Mouse (Mus musculus) forebrain, embryonic 12.5 days (tissue): ENCODE data around the gene Vwa5a. TPM values are rescaled to one million over a fixed set of nuclear protein-coding genes. Genes with fewer than 3 reads are reported as not detected.

Experiments used
- ATAC-seq: fragments of 200-750 bp; cut with Nextera tagmentation; 2 replicates; pipeline ENCODE4 v1.8.0; 2017; ENCODE audit warnings: moderate TSS enrichment; ENCODE audit not compliant: low FRiP score
- H3K27ac ChIP-seq: fragments of 300-500 bp; sonication (generic); 2 replicates; pipeline ENCODE4 v1.5.1; 2016; ENCODE audit warnings: mild to moderate bottlenecking
- H3K27me3 ChIP-seq: fragments of 300-500 bp; sonication (generic); 2 replicates; pipeline ENCODE4 v1.6.1; 2016; ENCODE audit warnings: mild to moderate bottlenecking
- H3K36me3 ChIP-seq: fragments of 300-500 bp; sonication (generic); replicated peaks from 2 replicates; pipeline ENCODE4 v1.6.1; 2016; ENCODE audit warnings: mild to moderate bottlenecking
- H3K4me1 ChIP-seq: fragments of 300-500 bp; sonication (generic); 2 replicates; pipeline ENCODE4 v1.6.1; 2016
- H3K4me2 ChIP-seq: fragments of 300-500 bp; sonication (generic); 2 replicates; pipeline ENCODE4 v1.6.1; 2016; ENCODE audit warnings: mild to moderate bottlenecking, moderate library complexity
- H3K4me3 ChIP-seq: fragments of 300-500 bp; sonication (generic); replicated peaks from 2 replicates; pipeline ENCODE4 v1.5.1; 2016; ENCODE audit warnings: mild to moderate bottlenecking
- H3K9ac ChIP-seq: fragments of 300-500 bp; sonication (generic); 2 replicates; pipeline ENCODE4 v1.6.1; 2016; ENCODE audit warnings: mild to moderate bottlenecking
- H3K9me3 ChIP-seq: fragments of 300-500 bp; sonication (generic); 2 replicates; pipeline ENCODE4 v1.6.1; 2016
- WGBS: fragments of 180-500 bp; shearing (Covaris S2); methylation state at CpG from one replicate; pipeline ENCODE4 v1.1.7; 2016; 5-methylcytosine and 5-hydroxymethylcytosine counted together
- polyA plus RNA-seq: library from polyadenylated mRNA; unstranded; fragments of >200 nt; fragmentation: Nextera tagmentation; extraction: Ambion mirVana; gene quantifications from 2 replicates; pipeline ENCODE4 v1.2.1, GENCODE M21; 2016

Gene Vwa5a
- polyA plus RNA-seq = 6.5 and 8.7 TPM in 2 replicates

DNA sequence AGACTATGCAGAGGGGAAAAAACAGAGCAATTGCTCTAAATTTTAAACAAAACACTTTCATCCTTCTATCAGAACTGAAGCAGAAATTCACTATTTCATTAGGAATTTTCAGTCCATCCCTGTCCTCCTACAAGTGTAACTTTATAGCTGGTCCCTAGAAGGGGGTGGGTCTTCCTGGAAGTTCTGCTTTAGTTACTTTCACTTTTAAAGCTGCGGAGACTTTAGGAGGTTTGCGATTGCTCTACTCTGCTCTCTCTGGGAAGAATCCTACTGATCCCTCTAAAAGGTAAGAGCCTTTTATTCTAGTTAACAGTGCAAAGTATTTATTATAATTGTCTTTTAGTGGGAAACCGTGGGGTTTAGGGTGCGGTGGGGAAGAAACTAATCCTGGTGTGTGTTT lies at the start of gene Vwa5a:
TSS of gene Vwa5a (plus strand) at position 167 of the 400 bp plus-strand sequence.
- no peaks in the 10 kb centered on the region for H3K27me3 ChIP-seq
- peaks cover 12% of the 10 kb centered on the region for H3K4me1 ChIP-seq
- 0% methylated on average over 4 of the region's 4 CpGs for WGBS
- no peak within 1 kb of the TSS for H3K27ac ChIP-seq
- peak; percentile 67; the same call in 1 of the 2 replicates for ATAC-seq
- H3K9me3 ChIP-seq = no peaks in the 10 kb centered on the region
- H3K4me3 ChIP-seq = peak within 1 kb of the TSS; percentile 40
- no peaks in the 10 kb centered on the region for H3K36me3 ChIP-seq
- H3K9ac ChIP-seq = peak within 1 kb of the TSS; percentile 55; the same call in 1 of the 2 replicates
- peak within 1 kb of the TSS; percentile 55 for H3K4me2 ChIP-seq

DNA sequence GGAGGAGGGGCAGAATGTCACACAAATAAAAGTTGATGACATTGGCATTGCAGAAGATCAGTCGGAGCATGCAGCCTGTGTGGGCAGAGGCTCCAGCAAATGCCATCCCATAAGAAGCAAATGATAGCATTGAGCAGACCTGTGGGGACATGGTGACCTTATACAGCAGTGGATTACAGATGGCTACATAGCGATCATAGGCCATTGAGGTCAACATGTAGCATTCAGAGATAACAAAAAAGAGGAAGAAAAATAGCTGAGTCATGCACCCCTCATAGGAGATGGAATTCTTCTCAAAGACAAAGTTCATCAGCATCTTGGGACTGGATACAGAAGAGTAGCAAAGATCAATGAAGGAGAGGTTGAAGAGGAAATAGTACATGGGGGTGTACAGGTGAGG lies 45.2 kb upstream of the Vwa5a start:
- no peaks in the 10 kb centered on the region for H3K4me1 ChIP-seq
- WGBS = 81% methylated on average over 2 of the region's 2 CpGs
- H3K27me3 ChIP-seq = no peaks in the 10 kb centered on the region
- no peak overlapping the region for H3K27ac ChIP-seq
- no peak overlapping the region for H3K4me2 ChIP-seq
- ATAC-seq = no peak
- H3K36me3 ChIP-seq = no peaks in the 10 kb centered on the region
- H3K9ac ChIP-seq = no peak overlapping the region
- H3K4me3 ChIP-seq = no peak overlapping the region
- no peaks in the 10 kb centered on the region for H3K9me3 ChIP-seq

DNA sequence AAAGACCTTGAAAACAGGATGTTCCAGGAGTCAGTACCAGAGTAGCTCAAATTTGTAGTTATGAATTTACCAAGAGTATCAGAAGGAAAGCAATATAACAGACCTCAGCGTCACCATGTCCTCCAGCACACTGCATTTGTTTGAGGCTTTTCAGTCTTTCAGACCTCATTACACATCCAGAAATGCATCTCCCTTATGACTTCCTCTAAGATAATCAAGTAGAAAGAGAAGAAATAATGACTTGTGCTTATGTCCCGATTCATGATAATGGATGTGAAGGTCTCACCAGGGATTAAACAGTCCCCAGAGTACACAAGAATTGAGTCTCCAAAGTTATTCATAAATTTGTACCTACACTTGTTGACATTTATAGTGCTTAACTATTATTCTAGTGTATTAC lies 43.6 kb upstream of the Vwa5a start, which contains the start of gene Olfr918:
TSS of gene Olfr918 (minus strand) at position 101 of the 400 bp plus-strand sequence.
- no peak within 1 kb of the TSS for H3K4me2 ChIP-seq
- no peak within 1 kb of the TSS for H3K9ac ChIP-seq
- H3K27ac ChIP-seq = no peak within 1 kb of the TSS
- no peak within 1 kb of the TSS for H3K4me3 ChIP-seq
- no peaks in the 10 kb centered on the region for H3K36me3 ChIP-seq
- WGBS = 88% methylated on average over 2 of the region's 2 CpGs
- H3K27me3 ChIP-seq = no peaks in the 10 kb centered on the region
- no peaks in the 10 kb centered on the region for H3K9me3 ChIP-seq
- no peak for ATAC-seq
- no peaks in the 10 kb centered on the region for H3K4me1 ChIP-seq

DNA sequence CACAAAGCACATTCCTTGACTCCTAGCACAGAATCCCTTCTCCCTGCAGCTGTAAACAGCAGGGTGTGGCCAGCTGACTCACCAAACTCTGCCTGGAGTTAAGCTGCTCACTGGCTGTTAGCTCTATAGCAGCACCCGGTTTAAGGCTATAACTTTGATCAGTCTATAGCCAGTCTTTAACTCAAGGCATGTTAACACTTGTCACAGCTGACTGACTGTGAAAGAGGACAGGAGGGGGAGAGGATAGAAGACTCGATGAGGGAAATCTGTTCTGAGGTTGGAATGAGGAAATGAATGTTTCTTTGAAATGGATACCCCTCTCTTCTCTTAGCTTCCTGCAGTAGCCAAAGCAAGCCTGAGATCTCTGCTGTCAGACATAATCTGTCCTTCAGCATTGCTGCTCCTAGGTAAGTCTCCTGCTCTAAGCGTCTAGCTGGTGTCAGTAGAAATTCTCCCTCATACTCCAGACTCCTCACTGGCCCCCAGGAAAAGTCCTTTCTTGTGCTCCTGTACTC lies 916 bp downstream of the Vwa5a start:
- Histone ChIP-seq H3K4me3 (peak overlapping the region; percentile 40), H3K27me3 (no peaks in the 10 kb centered on the region), H3K27ac (no peak overlapping the region), H3K9me3 (no peaks in the 10 kb centered on the region), H3K9ac (0 out of 2 replicates have a peak overlapping the region, but pooled peaks have one; percentile 55), H3K36me3 (no peaks in the 10 kb centered on the region), H3K4me1 (peaks cover 12% of the 10 kb centered on the region), H3K4me2 (peak overlapping the region; percentile 55)
- ATAC-seq = no peak
- WGBS = 2% methylated on average over 3 of the region's 3 CpGs

DNA sequence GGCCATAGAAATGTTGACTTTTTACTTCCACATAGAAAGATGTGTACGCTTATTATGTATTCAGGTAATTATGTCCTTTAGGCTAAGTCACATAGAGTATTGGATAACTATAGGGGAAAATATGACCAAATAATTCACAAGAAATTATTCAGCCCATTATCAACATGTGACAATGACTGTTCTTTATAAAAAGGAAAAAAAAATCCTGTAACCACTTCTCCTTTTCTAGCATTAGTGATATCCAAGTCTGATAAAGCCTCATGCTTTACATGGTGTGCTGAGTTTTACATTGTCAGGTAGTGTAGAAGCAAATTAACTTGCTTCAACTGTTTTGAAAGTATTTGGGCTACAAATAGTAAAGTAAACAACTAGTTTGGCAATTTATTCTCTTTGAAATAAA lies 6.0 kb downstream of the Vwa5a start:
- no peaks in the 10 kb centered on the region for H3K9me3 ChIP-seq
- H3K4me3 ChIP-seq = no peak overlapping the region
- H3K4me1 ChIP-seq = 0 out of 2 replicates have a peak, but pooled peaks cover 4% of the 10 kb centered on the region
- no peak overlapping the region for H3K27ac ChIP-seq
- no peaks in the 10 kb centered on the region for H3K36me3 ChIP-seq
- H3K27me3 ChIP-seq = no peaks in the 10 kb centered on the region
- no peak overlapping the region for H3K4me2 ChIP-seq
- H3K9ac ChIP-seq = no peak overlapping the region
- 95% methylated on average over 1 of the region's 1 CpGs for WGBS
- no peak for ATAC-seq

DNA sequence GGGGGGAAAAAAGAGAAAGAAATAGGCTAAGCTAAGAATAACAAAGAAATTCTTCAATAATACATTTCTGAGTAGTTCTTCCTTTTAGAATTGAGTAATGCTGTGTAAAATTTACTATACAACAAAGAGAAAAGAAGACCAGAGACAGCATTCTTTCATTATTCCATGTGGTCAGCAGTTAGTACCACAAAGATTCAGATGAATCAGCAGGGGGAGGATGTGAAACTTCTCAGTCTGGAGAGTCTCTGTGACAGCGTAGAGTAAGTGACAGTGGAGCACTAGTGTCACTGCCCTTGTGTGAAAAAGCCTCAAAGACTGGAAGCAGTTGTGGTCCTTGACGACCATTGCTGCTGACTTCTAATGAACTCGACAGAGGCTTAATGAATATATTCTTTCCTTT lies 10.2 kb downstream of the Vwa5a start:
- WGBS = 82% methylated on average over 3 of the region's 3 CpGs
- no peak overlapping the region for H3K9ac ChIP-seq
- H3K4me3 ChIP-seq = no peak overlapping the region
- H3K4me1 ChIP-seq = no peaks in the 10 kb centered on the region
- no peaks in the 10 kb centered on the region for H3K9me3 ChIP-seq
- ATAC-seq = no peak
- no peaks in the 10 kb centered on the region for H3K27me3 ChIP-seq
- no peaks in the 10 kb centered on the region for H3K36me3 ChIP-seq
- H3K4me2 ChIP-seq = no peak overlapping the region
- H3K27ac ChIP-seq = no peak overlapping the region

DNA sequence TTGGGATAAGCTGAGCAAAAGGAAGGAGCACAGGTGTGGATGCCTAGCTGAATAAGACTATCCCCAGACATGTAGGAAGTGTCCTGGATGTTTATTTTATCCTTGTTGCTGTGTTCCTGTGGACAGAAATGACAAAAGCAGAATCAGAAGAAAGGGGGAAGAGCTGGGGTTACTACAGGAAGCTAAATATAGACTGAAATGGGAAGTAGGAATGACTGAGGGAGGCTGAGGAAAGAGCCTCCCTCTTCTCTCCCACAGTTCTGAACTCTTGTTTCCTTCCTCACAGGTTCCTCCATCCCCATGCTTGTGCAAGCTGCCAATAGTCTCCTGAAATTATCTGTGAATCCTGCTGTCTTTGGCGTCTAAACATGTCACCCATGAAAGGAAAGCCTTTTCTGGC lies 23.3 kb downstream of the Vwa5a start:
- Histone ChIP-seq H3K4me2 (no peak overlapping the region), H3K9ac (no peak overlapping the region), H3K27me3 (no peaks in the 10 kb centered on the region), H3K36me3 (no peaks in the 10 kb centered on the region), H3K9me3 (no peaks in the 10 kb centered on the region), H3K4me3 (no peak overlapping the region), H3K27ac (no peak overlapping the region), H3K4me1 (no peaks in the 10 kb centered on the region)
- ATAC-seq = no peak
- WGBS = 76% methylated on average over 1 of the region's 1 CpGs

DNA sequence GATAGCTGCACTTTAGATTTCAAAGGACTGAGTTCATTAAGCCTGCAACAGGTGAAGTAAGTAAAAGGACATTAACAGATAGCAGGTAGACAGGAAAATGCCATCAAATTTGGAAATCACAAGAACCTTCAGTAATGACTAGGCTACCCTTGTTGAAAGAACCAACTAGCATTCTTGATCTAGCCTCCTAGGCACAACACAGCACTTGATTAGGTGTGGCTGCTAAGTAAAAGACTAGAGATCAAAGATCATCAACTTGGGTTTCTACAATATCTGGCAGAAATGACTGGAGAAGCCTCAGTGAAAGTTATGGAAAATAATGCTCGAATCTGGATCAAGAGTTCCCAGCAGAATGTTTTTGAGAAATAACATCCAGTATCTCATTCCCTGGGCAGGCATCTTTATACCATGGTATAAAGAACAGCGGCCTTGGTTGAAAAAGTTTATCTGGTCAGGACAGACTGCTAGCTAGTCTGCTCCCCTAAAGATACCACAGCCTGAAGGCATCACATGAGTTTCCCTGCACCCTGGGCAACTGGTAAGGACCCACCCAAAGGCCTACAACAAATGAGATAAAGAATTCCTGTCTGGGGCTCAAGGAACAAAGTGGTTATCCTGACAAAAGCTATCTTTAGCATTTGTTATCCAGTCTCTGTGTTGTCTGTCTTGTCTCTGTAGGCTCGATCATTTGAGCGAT lies 26.7 kb downstream of the Vwa5a start:
- H3K4me3 ChIP-seq = no peak overlapping the region
- no peak overlapping the region for H3K4me2 ChIP-seq
- H3K36me3 ChIP-seq = no peaks in the 10 kb centered on the region
- H3K27ac ChIP-seq = no peak overlapping the region
- no peak overlapping the region for H3K9ac ChIP-seq
- no peaks in the 10 kb centered on the region for H3K4me1 ChIP-seq
- 91% methylated on average over 4 of the region's 4 CpGs for whole genome bisulfite sequencing
- no peaks in the 10 kb centered on the region for H3K27me3 ChIP-seq
- no peaks in the 10 kb centered on the region for H3K9me3 ChIP-seq
- ATAC-seq = no peak

DNA sequence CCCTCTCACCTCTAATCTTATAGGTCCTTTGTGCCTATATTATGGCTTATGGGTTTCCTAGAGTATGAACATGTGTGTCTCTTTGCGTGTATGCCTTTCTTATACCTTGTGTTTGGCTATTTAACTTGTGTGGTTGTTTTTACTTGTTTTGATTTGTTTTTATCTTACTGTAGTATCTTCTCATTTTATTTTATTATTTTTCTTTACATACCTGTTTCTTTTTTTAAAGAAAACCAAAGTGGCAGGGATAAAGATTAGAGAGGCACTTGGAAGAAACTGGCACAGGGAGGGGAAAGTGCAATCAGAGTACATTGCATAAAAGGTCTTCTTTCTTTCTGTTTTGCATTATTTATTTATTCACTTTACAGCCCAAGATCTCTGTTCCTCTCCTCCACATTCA lies 33.9 kb downstream of the Vwa5a start, which contains the start of gene Olfr920:
TSS of gene Olfr920 (plus strand) at position 301 of the 400 bp plus-strand sequence.
- no peak within 1 kb of the TSS for H3K27ac ChIP-seq
- no peaks in the 10 kb centered on the region for H3K4me1 ChIP-seq
- H3K36me3 ChIP-seq = no peaks in the 10 kb centered on the region
- no peak for ATAC-seq
- no peaks in the 10 kb centered on the region for H3K27me3 ChIP-seq
- H3K4me3 ChIP-seq = no peak within 1 kb of the TSS
- H3K9ac ChIP-seq = no peak within 1 kb of the TSS
- WGBS = 77% methylated on average over 1 of the region's 1 CpGs
- H3K9me3 ChIP-seq = no peaks in the 10 kb centered on the region
- H3K4me2 ChIP-seq = no peak within 1 kb of the TSS

DNA sequence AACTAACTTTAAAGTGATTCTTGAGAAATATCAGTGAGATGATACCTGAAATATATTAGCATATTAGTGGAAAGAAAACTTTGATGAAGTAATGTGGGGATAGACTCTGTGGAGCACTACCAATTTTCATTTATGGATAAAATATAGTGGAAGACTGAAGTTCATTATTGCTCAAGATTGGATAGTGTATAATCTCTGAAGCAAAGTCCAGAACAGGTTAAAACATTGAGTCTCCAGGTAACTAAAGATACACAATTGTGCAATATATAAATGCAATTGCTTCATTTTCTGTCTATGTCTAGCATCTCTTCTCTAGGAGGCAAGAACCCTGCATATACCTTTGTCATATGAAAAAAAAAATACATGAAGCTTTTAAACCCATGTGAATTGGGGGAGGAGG lies 54.7 kb downstream of the Vwa5a start, which contains the start of gene Olfr921:
TSS of gene Olfr921 (plus strand) at position 301 of the 400 bp plus-strand sequence.
- Histone ChIP-seq H3K4me3 (no peak within 1 kb of the TSS), H3K27ac (no peak within 1 kb of the TSS), H3K9ac (no peak within 1 kb of the TSS), H3K9me3 (no peaks in the 10 kb centered on the region), H3K36me3 (no peaks in the 10 kb centered on the region), H3K27me3 (no peaks in the 10 kb centered on the region), H3K4me1 (no peaks in the 10 kb centered on the region), H3K4me2 (no peak within 1 kb of the TSS)
- ATAC-seq = no peak

DNA sequence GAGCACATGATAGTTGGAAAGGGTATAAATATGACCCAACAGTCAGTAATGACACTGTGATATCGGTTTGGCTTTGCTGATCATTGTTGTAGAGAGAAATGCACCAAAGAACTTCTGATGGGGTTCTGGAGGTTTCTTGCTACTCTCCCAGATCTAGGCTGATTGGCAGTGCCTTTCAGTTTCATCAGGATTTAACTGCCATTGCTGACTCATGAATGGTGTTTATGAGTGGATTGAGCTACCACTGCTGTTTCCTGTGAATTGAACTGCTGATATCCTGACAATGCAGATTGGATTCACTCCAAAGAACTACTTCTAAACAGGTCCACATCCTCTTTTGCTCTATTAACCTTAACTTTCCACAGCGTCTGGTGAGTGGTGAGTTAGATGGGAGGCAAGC lies 74.6 kb downstream of the Vwa5a start:
- ATAC-seq = no peak
- Histone ChIP-seq H3K9me3 (no peaks in the 10 kb centered on the region), H3K27ac (no peak overlapping the region), H3K4me1 (no peaks in the 10 kb centered on the region), H3K36me3 (no peaks in the 10 kb centered on the region), H3K9ac (no peak overlapping the region), H3K27me3 (no peaks in the 10 kb centered on the region), H3K4me2 (no peak overlapping the region), H3K4me3 (no peak overlapping the region)
- 86% methylated on average over 2 of the region's 2 CpGs for WGBS
